Mouse (Mus musculus) hindbrain, embryonic 14.5 days (tissue): ENCODE results near the gene Scaf1. TPM values are rescaled to one million over a fixed set of nuclear protein-coding genes. Genes with fewer than 3 reads are reported as not detected.

ENCODE experiments used
- ATAC-seq: fragments of 200-750 bp; cut with Nextera tagmentation; 2 replicates; pipeline ENCODE4 v1.8.0; 2017; ENCODE audit warnings: moderate number of reproducible peaks, mild to moderate bottlenecking, moderate TSS enrichment, moderate library complexity; ENCODE audit not compliant: low FRiP score
- DNase-seq: peaks from one replicate; pipeline ENCODE4 v3.0.0-alpha.2; 2015; ENCODE audit warnings: low spot score
- H3K27ac ChIP-seq: fragments of 300-500 bp; sonication (generic); 2 replicates; pipeline ENCODE4 v1.5.1; 2014; ENCODE audit warnings: mild to moderate bottlenecking, moderate library complexity
- H3K27me3 ChIP-seq: fragments of 300-500 bp; sonication (generic); 2 replicates; pipeline ENCODE4 v1.6.1; 2014; ENCODE audit warnings: mild to moderate bottlenecking, low read length, mixed read lengths; ENCODE audit not compliant: control insufficient read depth, insufficient read depth
- H3K36me3 ChIP-seq: fragments of 300-500 bp; sonication (generic); replicated peaks from 2 replicates; pipeline ENCODE4 v1.6.1; 2014; ENCODE audit not compliant: control insufficient read depth, insufficient read depth
- H3K4me1 ChIP-seq: fragments of 300-500 bp; sonication (generic); replicated peaks from 2 replicates; pipeline ENCODE4 v1.6.1; 2014; ENCODE audit warnings: antibody characterized with exemption, low read length, mixed read lengths; ENCODE audit not compliant: control insufficient read depth, insufficient read depth
- H3K4me2 ChIP-seq: fragments of 300-500 bp; sonication (generic); replicated peaks from 2 replicates; pipeline ENCODE4 v1.6.1; 2014; ENCODE audit warnings: mild to moderate bottlenecking, moderate library complexity
- H3K4me3 ChIP-seq: fragments of 300-500 bp; sonication (generic); replicated peaks from 2 replicates; pipeline ENCODE4 v1.5.1; 2014; ENCODE audit warnings: mild to moderate bottlenecking, low read length
- H3K9ac ChIP-seq: fragments of 300-500 bp; sonication (generic); 2 replicates; pipeline ENCODE4 v1.6.1; 2014
- H3K9me3 ChIP-seq: fragments of 300-500 bp; sonication (generic); 2 replicates; pipeline ENCODE4 v1.6.1; 2016; ENCODE audit warnings: low read length; ENCODE audit not compliant: control insufficient read depth
- WGBS: fragments of 180-500 bp; shearing (Covaris S2); extraction: QIAGEN DNeasy Blood & Tissue Kit; methylation state at CpG from one replicate; pipeline ENCODE4 v1.1.7; 2014; 5-methylcytosine and 5-hydroxymethylcytosine counted together
- polyA plus RNA-seq: library from polyadenylated mRNA; unstranded; fragments of >200 nt; fragmentation: Nextera tagmentation; extraction: Ambion mirVana; gene quantifications from 2 replicates; pipeline ENCODE4 v1.2.1, GENCODE M21; 2014

Gene Scaf1
- polyA plus RNA-seq, 1 experiment from 2014 or later, result 59.7 TPM

DNA sequence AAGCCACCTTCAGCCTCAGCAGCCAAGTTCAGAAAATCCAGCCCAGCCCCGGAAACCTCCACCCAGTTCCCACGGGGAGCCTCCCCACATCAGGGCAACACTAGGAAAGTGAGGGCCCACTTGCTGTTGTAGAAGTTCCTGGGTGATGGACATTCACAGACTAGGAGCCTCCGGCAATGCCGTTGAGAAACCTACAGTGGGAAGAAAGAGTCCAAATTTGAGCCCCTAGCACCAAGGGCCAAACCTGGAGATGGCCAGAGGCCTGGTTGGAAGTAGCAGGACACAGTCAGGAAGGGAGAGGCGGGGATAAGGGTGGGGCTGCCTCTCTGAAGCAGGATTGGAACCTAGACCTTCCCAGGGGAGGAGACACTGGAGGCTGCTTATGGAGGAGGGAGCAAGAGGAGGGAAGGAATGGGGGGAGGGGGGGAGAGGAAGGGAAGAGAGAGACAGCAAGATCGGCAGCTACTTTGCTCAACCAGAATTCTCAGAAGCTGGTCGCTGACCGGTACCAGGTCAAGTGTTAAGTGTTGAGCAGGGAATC is 2.9 kb upstream of the Scaf1 start:
- Histone ChIP-seq H3K9ac (no peak overlapping the region), H3K36me3 (no peaks in the 10 kb centered on the region), H3K4me2 (peak overlapping the region; percentile 63), H3K4me3 (no peak overlapping the region), H3K9me3 (no peaks in the 10 kb centered on the region), H3K4me1 (peaks cover 21% of the 10 kb centered on the region), H3K27ac (no peak overlapping the region), H3K27me3 (no peaks in the 10 kb centered on the region)
- ATAC-seq (no peak), DNase-seq (no peak)
- 43% methylated on average over 8 of the region's 8 CpGs for WGBS

DNA sequence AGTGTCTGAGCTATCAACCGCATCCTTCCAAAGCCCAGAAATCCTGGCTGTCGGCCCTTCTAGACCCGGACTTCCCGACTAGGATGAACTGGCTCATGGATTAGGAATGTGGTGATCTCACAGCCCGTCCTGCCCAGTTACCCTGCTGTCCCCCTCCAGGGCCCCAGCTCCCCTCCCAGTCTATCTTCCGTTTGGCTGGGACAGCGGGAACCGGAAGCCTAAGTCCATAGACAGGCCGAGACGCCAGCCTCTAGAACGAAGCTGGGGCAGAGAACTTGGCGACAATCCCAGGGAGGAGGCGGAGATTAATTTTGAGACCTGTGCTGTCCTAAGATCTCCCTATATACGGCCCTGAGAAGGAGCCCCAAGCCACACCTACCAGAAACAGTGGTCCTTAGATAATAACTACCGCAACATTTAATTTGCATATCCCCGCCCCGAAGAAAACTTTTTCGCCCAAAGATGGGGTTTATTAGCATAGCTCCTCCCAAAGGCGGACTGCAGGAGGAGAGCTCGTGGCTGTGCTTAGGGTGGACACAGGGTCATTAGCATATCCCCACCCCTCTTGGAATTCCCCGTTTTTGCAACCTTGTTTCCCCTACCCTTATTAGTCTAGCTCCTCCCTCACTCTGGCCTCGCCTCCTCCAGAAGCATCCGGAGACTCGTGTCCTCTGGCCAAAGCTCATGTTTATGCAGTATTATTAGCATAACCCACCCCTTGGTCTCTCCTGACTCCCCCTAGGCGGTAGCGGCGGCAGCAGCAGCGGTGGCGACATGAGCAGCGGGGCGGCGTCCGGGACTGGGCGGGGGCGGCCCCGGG is 1.3 kb upstream of the Scaf1 start, which contains the start of gene Rras:
TSS of gene Rras (plus strand) at position 720 of the 820 bp plus-strand sequence.
- WGBS, result under 1% methylated on average over 36 of the region's 36 CpGs
- H3K27me3 ChIP-seq, result no peaks in the 10 kb centered on the region
- H3K9me3 ChIP-seq, result no peaks in the 10 kb centered on the region
- ATAC-seq (peak; percentile 84), DNase-seq (peak; percentile 82)
- peaks cover 21% of the 10 kb centered on the region for H3K4me1 ChIP-seq
- H3K9ac ChIP-seq, result peak within 1 kb of the TSS; percentile 51
- peak within 1 kb of the TSS; percentile 80 for H3K27ac ChIP-seq
- peaks cover 13% of the 10 kb centered on the region for H3K36me3 ChIP-seq
- H3K4me2 ChIP-seq, result peak within 1 kb of the TSS; percentile 63
- peak within 1 kb of the TSS; percentile 95 for H3K4me3 ChIP-seq

DNA sequence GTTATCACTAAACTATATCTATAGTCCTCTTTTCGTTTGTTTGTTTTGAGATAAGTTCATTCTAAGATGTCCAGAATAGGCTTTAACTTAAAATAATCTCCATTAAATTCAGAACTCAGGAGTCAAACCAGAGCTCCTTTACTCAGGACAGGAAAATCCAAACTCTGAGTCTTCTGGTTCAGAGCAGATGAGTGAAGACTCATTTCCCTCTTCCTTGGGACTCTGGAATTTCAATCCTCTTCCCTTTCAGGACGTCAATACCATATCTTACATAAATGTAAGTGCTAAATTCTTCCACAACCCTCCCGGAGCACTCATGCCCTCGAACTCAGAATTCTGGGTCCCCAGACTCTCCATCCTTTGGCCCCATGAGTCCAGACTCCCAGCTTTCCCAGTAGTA is 598 bp upstream of the Scaf1 start:
- H3K27ac ChIP-seq, result peak overlapping the region; percentile 80
- WGBS, result 7% methylated on average over 4 of the region's 4 CpGs
- H3K4me1 ChIP-seq, result peaks cover 21% of the 10 kb centered on the region
- peaks cover 20% of the 10 kb centered on the region for H3K36me3 ChIP-seq
- ATAC-seq (no peak), DNase-seq (no peak)
- peak overlapping the region; percentile 63 for H3K4me2 ChIP-seq
- H3K27me3 ChIP-seq, result no peaks in the 10 kb centered on the region
- H3K4me3 ChIP-seq, result peak overlapping the region; percentile 95
- no peaks in the 10 kb centered on the region for H3K9me3 ChIP-seq
- peak overlapping the region; percentile 44 for H3K9ac ChIP-seq

DNA sequence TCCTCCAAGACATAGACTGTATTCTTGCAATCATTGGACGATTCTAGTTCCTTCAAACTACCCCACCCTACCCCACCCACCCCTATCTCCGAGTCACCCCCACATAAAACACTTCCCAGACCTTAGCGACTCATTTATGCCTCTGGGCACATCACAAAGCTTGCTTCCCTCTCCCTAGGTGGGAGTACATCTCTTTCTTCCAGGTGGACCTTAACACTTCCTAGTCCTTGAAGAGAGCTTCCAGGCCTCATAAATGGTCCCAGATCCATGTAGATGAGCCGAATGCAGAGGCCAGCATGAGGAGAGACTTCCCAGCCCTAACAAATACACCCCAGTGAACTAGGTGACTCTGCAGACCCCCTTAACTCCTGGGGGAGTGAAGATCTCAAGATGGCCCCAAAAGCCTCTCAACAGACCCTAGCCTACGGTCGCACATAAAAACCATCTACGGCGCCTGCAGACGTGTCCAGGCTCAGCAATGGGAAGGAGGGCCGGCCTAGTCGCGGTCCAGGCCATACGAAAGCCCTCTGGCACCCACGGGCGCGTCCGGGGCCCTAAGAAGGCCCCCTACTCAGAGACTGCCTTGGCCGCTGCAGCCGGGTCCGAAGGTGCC is 713 bp downstream of the Scaf1 start:
- peak overlapping the region; percentile 95 for H3K4me3 ChIP-seq
- peaks cover 33% of the 10 kb centered on the region for H3K36me3 ChIP-seq
- no peaks in the 10 kb centered on the region for H3K27me3 ChIP-seq
- H3K4me1 ChIP-seq, result peaks cover 21% of the 10 kb centered on the region
- no peak for DNase-seq
- no peak for ATAC-seq
- H3K27ac ChIP-seq, result peak overlapping the region; percentile 83
- H3K9me3 ChIP-seq, result no peaks in the 10 kb centered on the region
- WGBS, result 3% methylated on average over 20 of the region's 20 CpGs
- H3K4me2 ChIP-seq, result peak overlapping the region; percentile 95
- H3K9ac ChIP-seq, result peak overlapping the region; percentile 94

DNA sequence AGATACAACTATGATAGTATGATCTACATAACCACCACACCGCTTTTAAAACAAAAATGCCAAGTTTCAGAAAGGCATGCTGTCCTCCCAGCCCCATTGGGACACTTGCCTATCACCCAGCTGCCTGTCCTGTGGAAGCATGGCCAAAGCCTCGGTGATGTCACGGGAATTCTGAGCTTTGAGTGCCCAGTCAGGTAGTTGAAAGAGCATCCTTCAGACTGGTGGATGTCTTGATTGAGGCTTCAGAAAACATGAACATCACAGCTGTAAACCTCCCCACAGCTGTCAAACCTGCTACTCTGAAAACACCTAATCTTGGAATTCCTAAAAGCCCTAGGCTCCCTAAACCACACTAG is 2.1 kb downstream of the Scaf1 start:
- no peak overlapping the region for H3K9ac ChIP-seq
- H3K4me2 ChIP-seq, result no peak overlapping the region
- peaks cover 47% of the 10 kb centered on the region for H3K36me3 ChIP-seq
- ATAC-seq (no peak), DNase-seq (no peak)
- peaks cover 21% of the 10 kb centered on the region for H3K4me1 ChIP-seq
- no peak overlapping the region for H3K4me3 ChIP-seq
- H3K27ac ChIP-seq, result no peak overlapping the region
- no peaks in the 10 kb centered on the region for H3K27me3 ChIP-seq
- no peaks in the 10 kb centered on the region for H3K9me3 ChIP-seq
- 93% methylated on average over 3 of the region's 3 CpGs for WGBS

DNA sequence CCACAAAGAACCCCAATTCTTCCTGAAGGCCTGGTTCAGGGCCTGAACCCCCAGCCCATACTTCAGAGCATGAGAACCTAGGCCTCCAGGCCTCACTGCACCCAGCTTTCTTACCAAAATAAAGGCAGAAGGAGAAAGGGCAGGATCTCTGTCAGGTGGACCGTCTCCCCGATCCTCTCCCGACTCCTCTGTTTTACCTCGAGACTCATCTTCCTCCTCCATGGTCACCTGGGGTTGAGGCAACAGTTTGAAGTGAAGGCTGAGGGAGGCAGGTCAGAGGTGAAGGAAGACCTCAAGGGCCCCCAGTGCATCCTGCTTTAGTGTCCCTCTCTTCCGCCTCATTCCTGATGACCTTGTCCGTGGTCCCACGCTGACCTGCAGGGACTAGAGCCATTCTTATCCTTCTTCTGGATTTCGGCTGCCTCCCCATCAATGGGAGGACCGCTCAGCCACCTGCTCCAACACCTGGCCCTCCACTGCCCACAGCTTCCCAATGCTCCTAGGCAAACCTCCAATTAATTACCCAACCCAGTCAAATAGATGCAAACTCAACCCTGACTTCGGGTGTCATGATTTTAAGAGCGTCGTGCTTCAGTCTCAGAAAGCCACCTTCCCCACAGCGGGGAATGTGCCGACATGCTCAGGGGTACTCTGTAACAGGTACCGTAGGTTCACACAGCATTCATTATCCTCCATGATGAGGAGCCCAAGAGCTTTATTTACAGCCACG is 2.6 kb downstream of the Scaf1 start:
- H3K4me2 ChIP-seq, result no peak overlapping the region
- no peak overlapping the region for H3K9ac ChIP-seq
- no peak overlapping the region for H3K27ac ChIP-seq
- peaks cover 21% of the 10 kb centered on the region for H3K4me1 ChIP-seq
- no peaks in the 10 kb centered on the region for H3K27me3 ChIP-seq
- H3K4me3 ChIP-seq, result no peak overlapping the region
- WGBS, result 95% methylated on average over 16 of the region's 16 CpGs
- ATAC-seq (no peak), DNase-seq (no peak)
- H3K36me3 ChIP-seq, result peaks cover 52% of the 10 kb centered on the region
- H3K9me3 ChIP-seq, result no peaks in the 10 kb centered on the region

DNA sequence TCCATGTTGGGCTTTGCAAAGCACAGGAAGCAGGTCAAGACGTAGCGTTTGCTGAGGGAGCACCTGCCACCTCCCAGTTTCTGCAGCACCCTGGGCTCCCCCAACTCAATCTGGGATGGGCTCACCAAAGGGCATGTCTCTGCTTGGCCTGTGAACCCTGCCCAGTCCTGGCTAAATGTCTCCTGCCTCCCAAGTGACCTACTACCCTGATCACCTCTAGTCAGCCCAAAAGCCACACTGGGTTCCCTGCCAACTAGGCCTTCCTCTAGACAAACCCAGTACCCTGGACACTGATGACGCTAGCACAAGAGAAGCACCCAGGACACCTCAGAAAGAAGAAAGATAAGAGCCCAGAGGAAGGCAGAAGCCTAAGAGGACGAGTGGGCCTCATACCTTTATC is 3.3 kb downstream of the Scaf1 start:
- DNase-seq (no peak), ATAC-seq (no peak)
- Histone ChIP-seq H3K4me1 (peaks cover 21% of the 10 kb centered on the region), H3K9ac (no peak overlapping the region), H3K4me3 (no peak overlapping the region), H3K27ac (no peak overlapping the region), H3K27me3 (no peaks in the 10 kb centered on the region), H3K36me3 (peaks cover 59% of the 10 kb centered on the region), H3K4me2 (no peak overlapping the region), H3K9me3 (no peaks in the 10 kb centered on the region)
- WGBS, result 82% methylated on average over 4 of the region's 4 CpGs

DNA sequence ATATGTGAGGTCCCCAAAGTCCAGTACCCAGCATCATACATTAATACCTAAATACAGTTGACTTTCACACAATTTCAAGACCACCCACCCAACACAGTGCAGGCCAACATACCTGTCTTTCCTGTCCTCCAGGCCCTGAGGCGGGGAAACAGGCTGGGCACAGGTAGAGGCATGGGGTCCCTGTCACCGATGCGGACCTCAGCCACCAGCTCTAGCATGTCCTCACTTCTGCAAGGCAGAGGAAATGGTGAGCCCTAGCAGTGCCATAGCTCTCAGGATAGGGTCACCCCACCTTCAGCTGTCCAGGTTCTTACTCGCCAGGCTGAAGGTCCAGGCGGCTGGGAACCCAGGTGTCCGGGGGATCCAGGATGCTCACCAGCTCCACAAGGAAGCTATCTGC is 4.2 kb downstream of the Scaf1 start:
- Histone ChIP-seq H3K4me1 (peaks cover 17% of the 10 kb centered on the region), H3K4me3 (no peak overlapping the region), H3K9me3 (no peaks in the 10 kb centered on the region), H3K27ac (no peak overlapping the region), H3K9ac (no peak overlapping the region), H3K27me3 (no peaks in the 10 kb centered on the region), H3K36me3 (peaks cover 67% of the 10 kb centered on the region), H3K4me2 (no peak overlapping the region)
- ATAC-seq, result no peak
- DNase-seq, result no peak
- WGBS, result 96% methylated on average over 6 of the region's 6 CpGs

DNA sequence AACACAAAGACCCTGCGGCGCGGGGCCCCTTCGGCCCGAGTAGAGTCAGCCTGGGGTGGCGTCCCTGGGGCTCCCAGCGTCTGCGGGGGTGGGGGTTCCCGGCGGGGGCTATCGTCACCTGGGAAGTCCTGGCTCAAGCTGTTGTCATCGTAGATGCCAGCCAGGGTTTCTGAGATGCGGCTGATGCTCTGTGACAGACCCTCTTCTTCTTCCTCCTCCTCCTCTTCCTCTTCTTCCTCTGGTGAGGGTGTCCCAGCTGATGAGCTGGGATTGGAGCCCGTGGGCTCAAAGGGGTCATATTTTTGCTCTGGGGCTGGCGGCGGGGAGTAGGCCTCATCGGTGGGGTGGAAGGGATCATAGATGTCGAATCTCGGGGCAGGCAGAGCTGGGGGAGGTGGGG is 7.8 kb downstream of the Scaf1 start:
- Histone ChIP-seq H3K4me1 (no peaks in the 10 kb centered on the region), H3K9ac (no peak overlapping the region), H3K27ac (no peak overlapping the region), H3K27me3 (no peaks in the 10 kb centered on the region), H3K4me2 (no peak overlapping the region), H3K4me3 (no peak overlapping the region), H3K9me3 (no peaks in the 10 kb centered on the region), H3K36me3 (peaks cover 100% of the 10 kb centered on the region)
- no peak for ATAC-seq
- 95% methylated on average over 19 of the region's 19 CpGs for WGBS
- no peak for DNase-seq
